Mouse (Mus musculus): ENCODE measurements around the gene Hoxc9.

DNA sequence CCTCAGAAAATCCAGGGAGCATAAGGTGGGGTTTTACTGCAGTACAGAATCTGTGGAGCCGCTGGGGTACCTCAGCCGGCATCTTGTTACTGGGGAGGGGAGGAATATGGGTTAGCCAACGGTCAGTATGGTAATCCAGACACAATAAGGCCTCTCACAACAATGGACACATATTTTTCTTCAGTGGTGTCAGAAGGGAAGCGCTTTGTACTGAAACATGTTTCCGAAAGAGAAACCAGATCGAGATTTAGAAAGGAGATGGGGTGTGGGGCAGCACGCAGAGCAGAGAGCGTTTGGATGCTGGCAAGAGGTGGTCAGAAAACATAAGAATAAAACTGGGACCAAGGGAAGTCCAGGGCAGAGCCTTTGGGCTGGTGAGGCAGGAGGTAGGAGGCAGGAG, 53.9 kb downstream of the Hoxc9 start:
- TF ChIP-seq E2F4 (IDR thresholded peaks at IDR 0.05; ENCODE audit: insufficient replicate concordance, low read depth, low read length) (no peak), SIN3A (IDR thresholded peaks at IDR 0.05; ENCODE audit: low read length) (no peak)

Data from CH12.LX (cell line).